Mouse (Mus musculus): ENCODE measurements around the gene Tnfrsf25. TPM values are rescaled to one million over a fixed set of nuclear protein-coding genes. Genes with fewer than 3 reads are reported as not detected.

Tnfrsf25 gene
- total RNA-seq, 2 experiments from 2014 or later: 6.2 to 16.5 TPM

DNA sequence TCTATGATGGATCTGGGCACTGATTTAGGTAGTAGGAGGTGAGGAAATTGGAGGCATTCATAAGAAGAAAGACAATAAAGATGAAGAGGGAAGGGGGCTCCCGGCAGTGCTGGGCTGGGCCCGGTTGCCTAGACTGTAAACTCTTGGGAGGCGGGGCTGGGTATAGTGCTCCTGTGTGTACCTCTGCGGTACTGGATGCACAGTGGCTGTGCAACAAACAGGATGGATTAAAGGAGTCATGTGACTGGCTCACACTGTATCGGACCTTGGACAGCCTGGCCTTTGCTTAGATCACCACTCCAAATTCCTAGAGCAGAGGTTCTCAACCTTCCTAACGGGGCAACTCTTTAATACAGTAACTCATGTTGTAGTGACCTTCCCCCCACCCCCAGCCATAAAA is 45.9 kb downstream of the Tnfrsf25 start:
- DNase-seq (ENCODE audit: low spot score in 2 of 2): no peak
- intact Hi-C loops (cut with DNase I): no loop called here

DNA sequence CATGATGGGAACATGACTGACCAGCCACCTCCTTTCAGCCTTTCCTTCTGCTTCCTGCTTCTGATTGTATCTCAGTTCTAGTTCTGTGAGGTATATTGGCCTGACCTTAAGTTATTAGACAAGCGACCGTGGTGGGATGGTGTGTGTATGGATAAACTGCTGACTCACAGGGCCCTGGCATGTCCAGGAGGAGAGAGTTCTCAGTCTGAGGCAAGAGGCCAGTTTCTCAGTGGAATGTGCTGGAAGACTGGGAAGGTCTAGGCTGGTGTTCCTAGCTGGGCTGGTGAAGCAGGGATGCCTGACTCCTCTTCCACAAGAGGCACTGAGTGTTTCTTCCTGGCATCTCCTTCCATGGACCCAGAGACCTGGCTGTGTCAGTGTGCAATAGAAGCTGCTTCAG is 47.0 kb downstream of the Tnfrsf25 start:
- no peak for DNase-seq (ENCODE audit: low spot score in 2 of 2)
- intact Hi-C loops (cut with DNase I): no loop called here

DNA sequence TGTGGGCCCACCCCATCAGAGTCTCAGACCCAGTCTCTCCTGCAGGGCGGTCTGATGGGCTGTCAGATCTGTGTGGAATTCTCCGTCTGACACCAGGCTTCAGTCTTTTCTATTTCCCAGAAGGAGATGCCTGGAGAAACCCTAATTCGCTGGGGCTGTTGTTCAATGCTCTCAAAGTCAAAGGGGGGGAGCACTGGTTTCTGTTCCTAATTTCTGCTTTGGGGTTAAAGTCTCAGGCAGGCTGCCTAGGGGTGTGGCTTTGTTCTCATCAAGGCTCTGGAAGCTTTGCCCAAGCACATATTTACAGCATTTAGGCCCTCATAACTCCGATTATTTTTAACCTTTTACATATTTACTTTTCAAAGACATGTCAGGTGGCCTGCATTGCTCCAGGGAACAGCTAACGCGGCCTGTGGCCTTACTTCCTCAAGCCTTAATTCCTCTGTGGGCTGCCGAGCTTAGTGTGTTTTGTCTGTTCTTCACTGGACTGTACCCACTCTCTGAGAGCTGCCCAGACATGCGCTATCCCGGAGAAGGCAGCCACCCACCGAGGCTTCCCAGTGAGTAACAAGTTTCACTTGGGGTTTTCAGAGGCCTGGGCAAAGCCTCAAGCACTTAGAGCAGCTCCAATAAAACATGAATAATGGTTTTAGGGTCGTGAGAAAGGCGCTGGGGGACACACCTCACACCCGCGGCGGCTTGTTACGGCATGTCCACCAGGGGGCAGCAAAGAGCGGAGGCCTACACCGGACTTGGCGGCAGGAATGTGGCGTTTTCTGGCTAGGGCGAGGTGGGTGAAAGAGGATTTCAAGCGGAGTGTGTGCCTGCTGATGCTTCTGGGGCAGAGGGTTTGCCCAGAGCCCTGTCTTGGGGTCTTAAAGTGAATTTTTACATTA is 49.5 kb downstream of the Tnfrsf25 start:
- DNase-seq (ENCODE audit: low spot score in 2 of 2): peak in 1 of 2 experiments; percentile 65

DNA sequence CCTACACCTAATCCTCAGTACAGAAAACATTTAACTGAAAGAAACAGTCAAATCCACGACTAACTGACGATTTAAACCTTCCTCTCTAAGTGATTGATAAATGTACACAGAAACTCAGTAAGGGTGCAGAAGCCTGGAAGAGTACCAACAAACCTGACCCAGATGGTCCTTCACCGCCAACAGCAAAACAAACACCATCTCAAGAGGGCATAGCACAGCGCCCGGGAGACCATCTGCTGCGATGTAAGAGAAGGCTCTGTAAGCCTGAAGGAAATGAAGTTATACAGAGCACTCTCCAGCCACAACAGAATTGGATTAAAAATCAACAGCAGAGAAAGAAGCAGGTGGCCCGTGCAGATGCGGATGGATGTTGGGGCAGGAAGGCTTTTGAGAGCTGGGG is 52.3 kb downstream of the Tnfrsf25 start:
- intact Hi-C loops (cut with DNase I): loop anchor here (5.0 kb wide), 1 partner anchor 264 kb away; no protein-coding TSS in a partner anchor
- no peak for DNase-seq (ENCODE audit: low spot score in 2 of 2)

More for the DNA sequence above, 49.5 kb downstream of the Tnfrsf25 start:
- intact Hi-C loops (cut with DNase I): loop anchor here (5.0 kb wide), 1 partner anchor 267 kb away; no protein-coding TSS in a partner anchor

DNA sequence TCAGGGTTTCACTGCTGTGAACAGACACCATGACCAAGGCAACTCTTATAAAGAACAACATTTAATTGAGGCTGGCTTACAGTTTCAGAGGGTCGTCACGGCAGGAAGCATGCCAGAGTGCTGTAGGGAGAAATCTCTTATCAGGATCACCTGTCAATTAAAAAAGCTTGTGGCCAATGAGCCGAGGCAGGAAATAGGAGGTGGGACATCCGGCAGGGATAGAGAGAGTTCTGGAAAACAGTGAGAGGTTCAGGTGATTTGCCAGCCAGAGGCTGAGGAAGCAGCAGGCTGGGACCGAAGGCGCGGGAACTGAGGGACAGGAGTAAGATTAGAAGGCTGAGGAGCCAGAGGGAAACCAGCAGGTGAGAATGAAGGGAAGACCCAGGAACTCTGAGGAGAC is 53.4 kb downstream of the Tnfrsf25 start:
- DNase-seq (ENCODE audit: low spot score in 2 of 2): no peak
- intact Hi-C loops (cut with DNase I): loop anchor here (5.0 kb wide), 1 partner anchor 263 kb away; no protein-coding TSS in a partner anchor

Other genes starting within 250 kb of the Tnfrsf25 start
- gene Dnajc11, start 182.2 kb upstream of the Tnfrsf25 start, total RNA-seq (2021): 10 to 100 TPM; 70.8 to 74.7 TPM
- gene Thap3, start 126.9 kb upstream of the Tnfrsf25 start, total RNA-seq (2021): 10 to 100 TPM; 16.1 to 19.3 TPM
- 10 to 100 TPM; 14.2 to 14.4 TPM for gene Phf13, start 119.7 kb upstream of the Tnfrsf25 start, total RNA-seq (2021)
- 10 to 100 TPM; 12.7 to 13.4 TPM for gene Klhl21, start 107.1 kb upstream of the Tnfrsf25 start, total RNA-seq (2021)
- 10 to 100 TPM; 11.5 to 13.2 TPM for gene Zbtb48, start 88.3 kb upstream of the Tnfrsf25 start, total RNA-seq (2021)
- gene Tas1r1, start 77.4 kb upstream of the Tnfrsf25 start, total RNA-seq (2021): under 1 TPM; 0.49 to 0.55 TPM
- gene Nol9, start 76.6 kb upstream of the Tnfrsf25 start, total RNA-seq (2021): 10 to 100 TPM; 21.3 to 21.9 TPM
- 10 to 100 TPM; 74.0 to 84.0 TPM for gene Plekhg5, start 43.4 kb upstream of the Tnfrsf25 start, total RNA-seq (2021)
- gene Espn, start 36.4 kb downstream of the Tnfrsf25 start, total RNA-seq (2021): under 1 TPM; 0.24 to 0.44 TPM
- not detected for gene Hes2, start 42.9 kb downstream of the Tnfrsf25 start, total RNA-seq (2021)
- gene Acot7, start 62.2 kb downstream of the Tnfrsf25 start, total RNA-seq (2021): 100 to 1,000 TPM; 377 to 378 TPM
- gene Gpr153, start 158.3 kb downstream of the Tnfrsf25 start, total RNA-seq (2021): 10 to 100 TPM; 31.2 to 31.6 TPM
- under 1 TPM; 0.20 to 0.42 TPM for gene Hes3, start 175.7 kb downstream of the Tnfrsf25 start, total RNA-seq (2021)
- gene Icmt, start 181.3 kb downstream of the Tnfrsf25 start, total RNA-seq (2021): 10 to 100 TPM; 43.1 to 45.0 TPM
- 1 to 10 TPM; 5.3 to 7.4 TPM for gene Rnf207, start 203.1 kb downstream of the Tnfrsf25 start, total RNA-seq (2021)
- 100 to 1,000 TPM; 182 to 187 TPM for gene Rpl22, start 209.8 kb downstream of the Tnfrsf25 start, total RNA-seq (2021)
- 100 to 1,000 TPM; 160 to 177 TPM for gene Chd5, start 222.7 kb downstream of the Tnfrsf25 start, total RNA-seq (2021)

All from left cerebral cortex, postnatal 14 days (tissue).